Mouse (Mus musculus): ENCODE data around the gene Popdc3. TPM values are rescaled to one million over a fixed set of nuclear protein-coding genes. Genes with fewer than 3 reads are reported as not detected.

Gene Popdc3
- not detected in 4 replicates for total RNA-seq (2023; ENCODE audit: inconsistent age)

GRCm38 (mm10) chr10:45177798-45178197 lies at the start of gene Popdc3:
TSS of gene Popdc3 (plus strand) at chr10:45178098.

GRCm38 (mm10) chr10:45335434-45336422 lies 157.8 kb downstream of the Popdc3 start, which contains the start of gene Bves:
TSS of gene Bves (plus strand) at chr10:45335772.

Other genes starting within 250 kb of the Popdc3 start
- 13.7 to 14.7 TPM (median 14.5 TPM) in 4 replicates for gene Prep, start 110.9 kb upstream of the Popdc3 start, total RNA-seq (2023; ENCODE audit: inconsistent age)
- not detected in 4 replicates for gene Bves, start 157.7 kb downstream of the Popdc3 start, total RNA-seq (2023; ENCODE audit: inconsistent age)